ENCODE assay signal across 8 mouse cellular contexts in the genomic region with DNA sequence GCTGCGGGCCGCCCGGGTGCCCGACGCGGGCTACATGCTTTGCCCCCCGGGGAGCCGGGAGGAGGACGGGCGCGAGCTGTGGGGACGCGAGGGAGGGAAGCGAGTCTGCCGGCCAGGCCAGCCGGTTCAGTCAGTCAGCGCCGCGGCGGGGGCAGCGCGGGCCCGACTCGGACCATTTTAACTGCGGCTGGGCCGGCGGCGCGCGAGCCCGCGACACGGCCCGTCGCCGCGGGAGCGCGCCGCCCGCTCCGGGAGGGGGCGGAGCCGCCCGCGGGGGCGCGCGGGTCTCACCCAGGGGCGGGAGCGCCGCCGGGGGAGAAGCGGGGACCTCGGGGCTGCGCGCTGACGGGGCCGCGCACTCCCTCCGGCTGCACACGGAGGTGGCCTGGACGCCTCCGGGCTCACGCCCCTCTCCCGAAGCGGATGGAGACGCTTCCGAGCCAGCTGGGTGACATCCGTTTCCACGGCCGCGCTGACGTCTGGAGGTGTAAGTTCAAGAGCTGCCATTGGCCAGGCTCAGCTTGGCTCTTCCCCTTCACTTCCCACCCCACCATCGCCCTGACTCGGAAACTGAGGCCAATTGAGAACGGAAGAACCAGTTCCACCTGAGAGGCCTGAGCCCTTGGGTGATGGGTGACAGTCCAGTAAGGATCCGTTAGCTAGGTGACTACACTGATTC. TPM values are rescaled to one million over a fixed set of nuclear protein-coding genes. Genes with fewer than 3 reads are reported as not detected.
DNase-seq lines count a peak whose midpoint lies in the region; ATAC-seq and TF ChIP-seq lines count a peak whose summit lies in the region.

No protein-coding gene starts in this region.

- H3K9me3 ChIP-seq in hindbrain, postnatal 0 days (ENCODE audit: low read length): no peaks in the 10 kb centered on the region

- peaks cover 9% of the 10 kb centered on the region for H3K4me1 ChIP-seq in hindbrain, postnatal 0 days (ENCODE audit: insufficient read depth, low read length)

- H3K36me3 ChIP-seq in hindbrain, postnatal 0 days (ENCODE audit: insufficient read depth, low read length): no peaks in the 10 kb centered on the region
- no peaks in the 10 kb centered on the region for H3K36me3 ChIP-seq in macrophage (ENCODE audit: inconsistent target)

- peak; percentile 94 for DNase-seq in ZHBTc4 (ENCODE audit: low read depth, low spot score)
- DNase-seq in gastrocnemius, adult 8-10 months (ENCODE audit: low spot score in 2 of 2): peak; percentile 73 to 79
- peak; percentile 90 for DNase-seq in hindbrain, postnatal 0 days (ENCODE audit: low spot score)
- DNase-seq in left cerebral cortex, adult 2 months (ENCODE audit: extremely low spot score in 1 of 2, low spot score in 2 of 2): peak; percentile 85
- peak; percentile 67 for DNase-seq in retina, postnatal 7 days (ENCODE audit: low read depth, low spot score)
- peak; percentile 69 to 71 for DNase-seq in urinary bladder, adult 18-20 months (ENCODE audit: low spot score in 2 of 2)

- intact Hi-C loops in left cerebral cortex, adult 2 months (cut with DNase I): no loop called here

- peak; percentile 81 for ATAC-seq in common myeloid progenitor, adult 5-6 weeks (replicated peaks; ENCODE audit: low read depth, poor library complexity, severe bottlenecking)
- peak; percentile 88 for ATAC-seq in hindbrain, postnatal 0 days

- no peaks in the 10 kb centered on the region for H3K27me3 ChIP-seq in hindbrain, postnatal 0 days (ENCODE audit: insufficient read depth, low read length)

- peak overlapping the region; percentile 97 for H3K27ac ChIP-seq in hindbrain, postnatal 0 days
- peak overlapping the region; percentile 98 for H3K27ac ChIP-seq in left cerebral cortex, adult 2 months
- no peak overlapping the region for H3K27ac ChIP-seq in macrophage

- peaks cover 35% of the 10 kb centered on the region for H3K79me2 ChIP-seq in macrophage (ENCODE audit: inconsistent target)

- peak overlapping the region; percentile 81 for H3K4me2 ChIP-seq in hindbrain, postnatal 0 days (ENCODE audit: low read depth, low read length)

- no peak for TF ChIP-seq CTCF in hindbrain, postnatal 0 days (IDR thresholded peaks at IDR 0.05; ENCODE audit: low read depth)
- no peak for TF ChIP-seq CTCF in left cerebral cortex, adult 2 months (IDR thresholded peaks at IDR 0.05)

- WGBS in hindbrain, postnatal 0 days: under 1% methylated on average over 37 of the region's 78 CpGs
- WGBS in macrophage (ENCODE audit: missing documents): 3% methylated on average over 46 of the region's 78 CpGs

- H3K4me3 ChIP-seq in hindbrain, postnatal 0 days (ENCODE audit: low read length): peak overlapping the region; percentile 94
- peak overlapping the region; percentile 68 for H3K4me3 ChIP-seq in left cerebral cortex, adult 2 months
- peak overlapping the region; percentile 34 for H3K4me3 ChIP-seq in macrophage (ENCODE audit: inconsistent target)

- H3K9ac ChIP-seq in hindbrain, postnatal 0 days (replicated peaks; ENCODE audit: low read length): peak overlapping the region; percentile 99

RNA-seq across cellular contexts. Expression of gene Fbxl17, which starts 0.5 kb away (rescaled TPM):
- 7.7 and 11.5 TPM in 2 replicates for total RNA-seq in common myeloid progenitor, adult 5-6 weeks (2017)
- 10 to 100 TPM; 46.7 to 63.6 (median 51.9) TPM for total RNA-seq in gastrocnemius, adult 8-10 months (2022)
- 22.3 and 27.6 TPM in 2 replicates for total RNA-seq in hindbrain, postnatal 0 days (2014; rRNA removed)
- polyA plus RNA-seq in hindbrain, postnatal 0 days (2015; fragmentation: Nextera tagmentation; extraction: Ambion mirVana): 10.0 and 13.1 TPM in 2 replicates
- total RNA-seq in left cerebral cortex, adult 2 months (2021): 10 to 100 TPM; 59.0 to 66.2 TPM
- total RNA-seq in macrophage (2018; cell fraction: chromatin; rRNA removed): 10 to 100 TPM; 23.8 to 62.2 (median 44.1) TPM
- 10 to 100 TPM; 12.1 to 19.4 (median 16.1) TPM for total RNA-seq in macrophage (2018; cell fraction: cytosol; rRNA removed)
- total RNA-seq in macrophage (2018; cell fraction: nucleus; rRNA removed): 10 to 100 TPM; 16.0 to 49.7 (median 23.7) TPM
- 9.8 to 12.5 TPM (median 11.3 TPM) in 3 replicates for polyA plus RNA-seq in macrophage (2018)

Comparison
In these comparisons a context has a peak if more than half of its experiments do, and no peak if none do; other contexts are left out.
1. H3K4me3 ChIP-seq: peak in every context shown above with its lines; median percentile 94 in hindbrain, postnatal 0 days; 68 in left cerebral cortex, adult 2 months; 34 in macrophage.